Mouse (Mus musculus) kidney, adult 2 months (tissue): ENCODE measurements around the gene Gm8439.

Experiments
- CTCF ChIP-seq: fragments of 200-500 bp; conservative IDR thresholded peaks from 2 replicates; pipeline ENCODE4 v1.5.1; 2011; ENCODE audit warnings: low read depth, mild to moderate bottlenecking, control low read depth, low read length, moderate library complexity, mixed read lengths; ENCODE audit not compliant: insufficient read depth, insufficient read length
- POLR2A ChIP-seq: fragments of 200-500 bp; IDR thresholded peaks from one replicate; pipeline ENCODE4 v1.6.1; 2011; ENCODE audit warnings: low read depth, low read length, control low read depth

- TF ChIP-seq CTCF (no peak), POLR2A (no peak)
Measured at GRCm38 (mm10) chr4:120565726-120566125, 22.8 kb upstream of the Gm8439 start.
